Mouse (Mus musculus) layer of hippocampus, postnatal 36 days (tissue): ENCODE measurements around the gene Ak8. TPM values are rescaled to one million over a fixed set of nuclear protein-coding genes. Genes with fewer than 3 reads are reported as not detected.

Source experiments
- DNase-seq, 2 experiments: peaks; one replicate each; pipeline ENCODE4 v3.0.0; 2022
- total RNA-seq, 2 experiments: library from RNA; stranded (reverse); gene quantifications; 2 replicates each; pipeline ENCODE4 v1.2.3; 2021

Ak8 gene
- 1 to 10 TPM; 1.0 to 1.7 TPM for total RNA-seq

- peak; percentile 77 to 85 for DNase-seq
These were observed at the start of gene Ak8, which contains the start of gene Spaca9 for GRCm38 (mm10) chr2:28699361-28700335. Gene Ak8, plus strand, starts transcription at chr2:28700164. Gene Spaca9, minus strand, starts transcription at chr2:28699727.

GRCm38 (mm10) chr2:28650526-28650925 lies 49.4 kb upstream of the Ak8 start:
- no peak for DNase-seq

- no peak for DNase-seq
These were observed 46.6 kb upstream of the Ak8 start for GRCm38 (mm10) chr2:28653351-28653750.

GRCm38 (mm10) chr2:28654295-28654694 lies 45.7 kb upstream of the Ak8 start:
- DNase-seq = no peak

- DNase-seq = no peak
These were observed 43.7 kb upstream of the Ak8 start for GRCm38 (mm10) chr2:28656216-28656615.

DNA sequence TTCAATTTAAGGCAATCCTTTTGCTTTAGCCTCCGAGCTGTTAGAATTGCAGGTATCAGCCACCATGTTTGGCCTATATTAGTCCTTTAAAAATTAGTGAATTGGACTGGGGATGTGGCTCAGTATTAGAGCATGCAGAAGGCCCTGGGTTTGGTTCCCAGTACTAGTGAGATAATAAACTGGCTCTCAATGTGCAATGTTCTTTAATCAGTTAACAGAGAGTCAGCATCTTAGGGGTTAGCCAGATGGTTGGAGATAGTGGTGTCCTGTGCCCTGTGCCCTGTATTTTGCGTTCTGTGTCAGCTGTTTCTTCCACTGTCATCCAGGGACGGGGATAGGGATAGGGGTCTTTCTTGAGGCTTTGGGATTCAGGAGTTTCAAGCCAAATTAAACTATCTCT lies 37.1 kb upstream of the Ak8 start:
- DNase-seq = no peak

GRCm38 (mm10) chr2:28665818-28666217 lies 34.1 kb upstream of the Ak8 start:
- DNase-seq = no peak

- DNase-seq = no peak
These were observed 28.5 kb upstream of the Ak8 start for GRCm38 (mm10) chr2:28671438-28671837.

DNA sequence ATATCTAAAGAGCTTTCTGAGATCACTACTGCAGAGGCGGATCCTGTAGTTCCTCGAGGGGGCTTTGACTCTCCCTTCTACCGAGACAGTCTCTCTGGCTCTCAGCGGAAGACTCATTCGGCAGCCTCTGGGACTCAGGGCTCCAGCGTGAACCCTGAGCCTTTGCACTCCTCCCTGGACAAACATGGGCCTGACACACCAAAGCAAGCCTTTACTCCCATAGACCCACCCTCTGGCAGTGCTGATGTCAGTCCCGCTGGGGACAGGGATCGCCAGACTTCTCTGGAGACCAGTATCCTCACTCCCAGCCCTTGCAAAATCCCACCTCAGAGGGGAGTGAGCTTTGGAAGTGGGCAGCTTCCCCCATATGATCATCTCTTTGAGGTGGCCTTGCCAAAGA lies 24.0 kb upstream of the Ak8 start:
- DNase-seq = no peak

- DNase-seq = no peak
These were observed 19.3 kb upstream of the Ak8 start for GRCm38 (mm10) chr2:28680710-28681109.

DNA sequence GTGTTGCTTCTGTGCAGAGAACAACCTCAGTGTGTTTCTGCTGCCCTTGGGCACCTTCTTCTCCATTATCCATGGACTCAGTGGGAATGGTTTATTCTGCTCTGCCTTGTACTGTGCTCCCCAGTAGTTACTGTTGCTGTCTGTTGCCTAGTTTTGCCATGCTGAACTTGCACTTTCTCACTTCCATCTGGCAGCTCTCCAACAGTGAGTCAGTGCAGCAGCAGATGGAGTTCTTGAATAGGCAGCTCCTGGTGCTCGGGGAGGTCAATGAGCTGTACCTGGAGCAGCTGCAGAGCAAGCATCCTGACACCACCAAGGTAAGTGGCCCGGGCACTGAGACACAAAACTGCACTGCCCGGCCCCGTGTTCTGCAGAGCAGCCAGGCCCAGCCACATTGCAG lies 18.2 kb upstream of the Ak8 start:
- DNase-seq = peak; percentile 37 to 47

- DNase-seq = no peak
These were observed 14.1 kb upstream of the Ak8 start for GRCm38 (mm10) chr2:28685895-28686294.

DNA sequence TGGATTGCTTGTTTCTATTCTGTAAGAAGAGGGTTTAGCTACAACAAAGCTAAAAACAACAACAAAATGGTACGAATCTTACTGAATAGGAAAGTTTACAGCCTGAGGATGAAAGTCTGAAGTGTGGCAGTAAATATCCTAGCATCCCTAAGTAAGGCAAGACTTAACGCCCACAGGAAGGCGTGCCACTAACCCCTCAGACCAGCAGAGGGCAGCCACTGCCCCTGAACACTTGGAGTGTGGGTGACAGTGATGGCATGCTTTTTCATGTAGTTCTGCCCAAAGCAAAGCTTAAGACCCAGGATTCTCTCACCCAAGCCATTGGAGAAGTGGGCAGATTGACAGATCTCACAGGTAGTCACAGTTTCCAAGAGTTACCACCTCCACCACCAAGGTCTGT lies 11.5 kb upstream of the Ak8 start:
- no peak for DNase-seq

DNA sequence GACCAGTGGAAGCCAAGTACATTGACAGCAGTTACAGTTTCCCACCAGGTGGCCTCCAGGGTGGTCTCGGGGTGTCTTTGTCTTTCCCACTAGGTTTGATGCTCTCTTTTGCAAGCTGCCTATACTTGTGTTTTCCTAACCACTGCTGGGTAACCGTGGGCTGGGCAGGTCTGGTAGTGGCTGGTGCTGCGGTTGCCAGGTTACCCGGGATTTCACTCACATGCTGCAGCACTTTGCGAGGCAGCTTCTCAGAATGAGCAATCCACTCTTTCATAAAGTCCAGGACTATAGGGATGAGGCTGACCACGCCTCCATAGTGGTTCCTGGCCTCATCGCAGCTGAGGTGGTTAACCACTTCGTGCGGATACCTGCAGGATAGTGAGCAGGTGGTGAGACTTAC lies 7.3 kb upstream of the Ak8 start:
- DNase-seq = no peak

- no peak for DNase-seq
These were observed 1.4 kb upstream of the Ak8 start for GRCm38 (mm10) chr2:28698566-28698965.

DNA sequence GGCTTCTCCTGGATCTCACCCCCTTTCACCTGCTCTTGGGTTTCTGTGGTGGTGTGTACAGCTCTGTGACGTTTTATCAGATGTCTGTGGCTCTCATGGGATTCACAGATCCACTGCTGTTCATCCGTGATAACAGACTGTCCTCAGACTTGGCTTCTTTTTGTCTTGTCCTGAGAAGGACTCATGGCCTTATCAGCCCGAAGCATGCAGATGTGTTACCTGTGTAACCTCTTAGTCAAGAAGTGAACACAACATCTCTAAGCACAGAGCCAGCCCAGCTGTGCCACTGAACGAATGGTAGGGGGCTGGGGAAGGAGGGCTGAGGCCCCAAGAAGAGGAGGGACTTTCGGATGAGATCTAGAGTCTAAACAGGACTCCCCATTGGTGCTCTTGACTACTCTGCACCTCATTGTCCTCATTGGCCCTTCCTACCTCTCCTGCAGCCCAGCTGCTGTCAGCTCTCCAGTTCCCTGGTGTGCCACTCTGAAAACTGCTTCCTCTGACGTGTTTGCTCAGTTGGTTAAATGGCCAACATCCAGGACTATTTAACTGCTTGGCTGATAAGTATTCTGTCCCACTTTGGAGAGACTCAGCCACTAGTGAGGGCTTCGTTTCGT lies 1.8 kb downstream of the Ak8 start:
- no peak for DNase-seq

DNA sequence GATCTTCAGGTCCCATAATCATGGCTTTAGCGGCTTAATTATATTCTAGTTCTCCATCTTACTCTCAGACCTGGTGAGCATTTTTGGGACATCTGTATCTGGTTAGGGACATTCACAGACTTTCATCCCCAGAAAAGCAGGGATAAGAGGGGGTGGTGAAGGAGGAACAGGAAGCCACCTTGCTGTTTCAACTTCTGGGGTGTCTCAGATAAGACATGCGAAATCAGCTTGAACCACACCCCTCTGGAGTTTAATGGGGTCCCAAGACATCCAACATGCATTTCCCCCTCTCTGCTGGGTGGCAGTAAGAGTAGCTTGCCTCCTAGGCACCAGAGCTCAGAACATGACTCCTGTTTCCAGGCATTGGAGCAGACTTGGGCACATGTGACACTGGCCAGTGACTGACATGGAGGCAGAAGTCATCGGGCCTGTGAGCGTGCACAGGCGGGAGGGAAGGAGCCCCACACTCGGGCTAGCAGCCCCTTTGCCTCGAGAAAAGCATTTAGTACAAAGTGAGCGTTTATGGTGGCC lies 6.2 kb downstream of the Ak8 start:
- no peak for DNase-seq

GRCm38 (mm10) chr2:28706787-28707186 lies 6.8 kb downstream of the Ak8 start:
- no peak for DNase-seq

GRCm38 (mm10) chr2:28713036-28713435 lies 13.1 kb downstream of the Ak8 start:
- DNase-seq = no peak

DNA sequence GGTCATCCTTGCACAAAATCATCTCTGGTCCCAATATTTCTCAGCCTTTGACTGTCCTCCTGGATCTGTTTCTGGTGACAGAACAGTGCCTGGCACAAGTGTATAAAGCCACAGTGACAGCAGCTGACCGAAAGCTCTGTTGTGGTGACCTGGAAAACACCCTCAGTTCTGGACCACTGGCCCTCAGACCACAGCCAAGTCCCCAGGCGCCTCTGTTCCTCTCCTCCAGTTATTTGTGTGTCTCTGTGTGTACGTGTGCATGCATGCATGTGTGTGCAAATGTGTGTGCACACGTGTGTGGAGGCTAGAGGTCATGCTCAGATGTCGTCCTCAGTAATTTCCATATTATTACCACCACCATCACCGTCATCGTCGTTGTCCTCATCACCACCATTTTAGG lies 22.5 kb downstream of the Ak8 start:
- DNase-seq = no peak

DNA sequence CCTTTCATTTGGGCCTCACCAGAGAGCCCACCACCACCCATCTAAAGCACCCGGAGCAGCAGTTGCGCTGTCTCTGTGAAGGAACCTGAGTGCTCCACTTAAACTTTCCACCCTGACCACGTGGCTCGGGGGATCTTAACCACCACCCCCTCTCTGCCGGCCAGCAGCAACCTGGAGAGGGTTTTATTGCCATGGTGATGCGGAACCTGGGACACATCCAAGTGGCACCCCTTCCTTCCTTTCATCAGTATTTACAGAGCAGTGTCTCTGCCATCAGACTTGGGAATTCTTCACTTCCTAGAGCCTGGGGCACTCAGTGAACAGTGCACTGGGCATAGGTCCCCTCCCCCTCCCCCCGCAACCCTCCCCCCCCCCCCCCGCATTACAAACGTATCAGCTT lies 23.9 kb downstream of the Ak8 start:
- no peak for DNase-seq

- no peak for DNase-seq
These were observed 27.9 kb downstream of the Ak8 start for GRCm38 (mm10) chr2:28727786-28728404.

- no peak for DNase-seq
These were observed 30.7 kb downstream of the Ak8 start for GRCm38 (mm10) chr2:28730676-28731075.
